Mouse (Mus musculus): Measurements from ENCODE around the gene Htra1. TPM values are rescaled to one million over a fixed set of nuclear protein-coding genes. Genes with fewer than 3 reads are reported as not detected.

The Htra1 gene
- 1.2 and 3.3 TPM in 2 replicates for polyA plus RNA-seq (2014; fragmentation: Nextera tagmentation; extraction: Ambion mirVana)

- Histone ChIP-seq H3K36me3 (ENCODE audit: control insufficient read depth, insufficient read depth, low read length) (no peaks in the 10 kb centered on the region), H3K4me1 (replicated peaks; ENCODE audit: control insufficient read depth, insufficient read depth, low read length) (no peaks in the 10 kb centered on the region; the same call in 1 of the 2 replicates), H3K9me3 (ENCODE audit: control insufficient read depth, low read length) (no peaks in the 10 kb centered on the region), H3K4me2 (peak within 1 kb of the TSS; percentile 69), H3K27me3 (replicated peaks; ENCODE audit: control insufficient read depth, insufficient read depth, low read length) (peaks cover 63% of the 10 kb centered on the region), H3K27ac (ENCODE audit: low read depth, low read length) (no peak within 1 kb of the TSS), H3K4me3 (ENCODE audit: low read depth, low read length) (peak within 1 kb of the TSS; percentile 45), H3K9ac (ENCODE audit: low read depth, low read length) (no peak within 1 kb of the TSS)
- ATAC-seq (replicated peaks; ENCODE audit: low FRiP score) = 0 out of 2 replicates have a peak, but pooled peaks have one; percentile 39
- DNase-seq (ENCODE audit: low spot score) = peak; percentile 48
- WGBS = under 1% methylated on average over 70 of the region's 70 CpGs
These were observed at the start of gene Htra1 for GRCm38 (mm10) chr7:130935793-130936471. Gene Htra1 (plus strand): TSS chr7:130936111.

- Histone ChIP-seq H3K27me3 (replicated peaks; ENCODE audit: control insufficient read depth, insufficient read depth, low read length) (no peaks in the 10 kb centered on the region), H3K9ac (ENCODE audit: low read depth, low read length) (no peak overlapping the region), H3K36me3 (ENCODE audit: control insufficient read depth, insufficient read depth, low read length) (no peaks in the 10 kb centered on the region), H3K4me2 (no peak overlapping the region), H3K4me1 (replicated peaks; ENCODE audit: control insufficient read depth, insufficient read depth, low read length) (no peaks in the 10 kb centered on the region), H3K9me3 (ENCODE audit: control insufficient read depth, low read length) (no peaks in the 10 kb centered on the region), H3K27ac (ENCODE audit: low read depth, low read length) (no peak overlapping the region), H3K4me3 (ENCODE audit: low read depth, low read length) (no peak overlapping the region)
- 70% methylated on average over 3 of the region's 3 CpGs for WGBS
- ATAC-seq (replicated peaks; ENCODE audit: low FRiP score) = no peak
- DNase-seq (ENCODE audit: low spot score) = no peak
These were observed 49.7 kb upstream of the Htra1 start for GRCm38 (mm10) chr7:130886246-130886645.

DNA sequence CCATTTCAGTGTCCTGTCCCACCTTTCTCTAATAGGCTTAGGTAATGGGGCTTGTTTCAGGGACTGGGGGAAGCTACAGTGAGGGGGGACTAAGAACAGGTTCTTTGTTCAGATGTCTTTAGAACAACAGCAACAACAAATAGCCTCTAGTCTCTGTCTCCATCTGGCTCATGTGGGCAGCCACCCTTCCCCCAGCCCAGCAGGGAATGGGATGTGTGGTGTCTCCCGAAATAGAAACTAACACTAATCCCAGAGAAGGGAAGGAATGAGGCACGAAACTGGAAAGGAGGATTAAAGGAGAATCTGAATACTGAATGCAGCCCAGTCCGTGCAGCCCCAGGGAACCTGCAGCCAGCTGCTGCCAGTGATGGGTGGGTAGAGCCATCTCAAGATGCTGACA, 48.0 kb upstream of the Htra1 start:
- ATAC-seq (replicated peaks; ENCODE audit: low FRiP score) (no peak), DNase-seq (ENCODE audit: low spot score) (no peak)
- H3K4me2 ChIP-seq = no peak overlapping the region
- H3K9ac ChIP-seq (ENCODE audit: low read depth, low read length) = no peak overlapping the region
- H3K4me1 ChIP-seq (replicated peaks; ENCODE audit: control insufficient read depth, insufficient read depth, low read length) = no peaks in the 10 kb centered on the region
- H3K27ac ChIP-seq (ENCODE audit: low read depth, low read length) = no peak overlapping the region
- H3K9me3 ChIP-seq (ENCODE audit: control insufficient read depth, low read length) = no peaks in the 10 kb centered on the region
- 61% methylated on average over 3 of the region's 3 CpGs for WGBS
- H3K27me3 ChIP-seq (replicated peaks; ENCODE audit: control insufficient read depth, insufficient read depth, low read length) = no peaks in the 10 kb centered on the region
- no peak overlapping the region for H3K4me3 ChIP-seq (ENCODE audit: low read depth, low read length)
- no peaks in the 10 kb centered on the region for H3K36me3 ChIP-seq (ENCODE audit: control insufficient read depth, insufficient read depth, low read length)

- H3K4me2 ChIP-seq = no peak overlapping the region
- 39% methylated on average over 2 of the region's 2 CpGs for WGBS
- no peak overlapping the region for H3K4me3 ChIP-seq (ENCODE audit: low read depth, low read length)
- H3K4me1 ChIP-seq (replicated peaks; ENCODE audit: control insufficient read depth, insufficient read depth, low read length) = no peaks in the 10 kb centered on the region
- ATAC-seq (replicated peaks; ENCODE audit: low FRiP score) (no peak), DNase-seq (ENCODE audit: low spot score) (no peak)
- no peaks in the 10 kb centered on the region for H3K36me3 ChIP-seq (ENCODE audit: control insufficient read depth, insufficient read depth, low read length)
- no peak overlapping the region for H3K27ac ChIP-seq (ENCODE audit: low read depth, low read length)
- H3K27me3 ChIP-seq (replicated peaks; ENCODE audit: control insufficient read depth, insufficient read depth, low read length) = no peaks in the 10 kb centered on the region
- no peaks in the 10 kb centered on the region for H3K9me3 ChIP-seq (ENCODE audit: control insufficient read depth, low read length)
- H3K9ac ChIP-seq (ENCODE audit: low read depth, low read length) = no peak overlapping the region
These were observed 45.0 kb upstream of the Htra1 start for GRCm38 (mm10) chr7:130890871-130891270.

GRCm38 (mm10) chr7:130892973-130893372, 42.9 kb upstream of the Htra1 start:
- no peaks in the 10 kb centered on the region for H3K9me3 ChIP-seq (ENCODE audit: control insufficient read depth, low read length)
- H3K4me2 ChIP-seq = no peak overlapping the region
- H3K4me1 ChIP-seq (replicated peaks; ENCODE audit: control insufficient read depth, insufficient read depth, low read length) = no peaks in the 10 kb centered on the region
- no peak overlapping the region for H3K9ac ChIP-seq (ENCODE audit: low read depth, low read length)
- DNase-seq (ENCODE audit: low spot score) (no peak), ATAC-seq (replicated peaks; ENCODE audit: low FRiP score) (no peak)
- no peak overlapping the region for H3K4me3 ChIP-seq (ENCODE audit: low read depth, low read length)
- no peaks in the 10 kb centered on the region for H3K36me3 ChIP-seq (ENCODE audit: control insufficient read depth, insufficient read depth, low read length)
- 77% methylated on average over 6 of the region's 6 CpGs for WGBS
- H3K27me3 ChIP-seq (replicated peaks; ENCODE audit: control insufficient read depth, insufficient read depth, low read length) = no peaks in the 10 kb centered on the region
- H3K27ac ChIP-seq (ENCODE audit: low read depth, low read length) = no peak overlapping the region

GRCm38 (mm10) chr7:130894931-130895617, 40.8 kb upstream of the Htra1 start:
- H3K27me3 ChIP-seq (replicated peaks; ENCODE audit: control insufficient read depth, insufficient read depth, low read length) = no peaks in the 10 kb centered on the region
- no peak for ATAC-seq (replicated peaks; ENCODE audit: low FRiP score)
- 85% methylated on average over 9 of the region's 9 CpGs for WGBS
- H3K9ac ChIP-seq (ENCODE audit: low read depth, low read length) = no peak overlapping the region
- no peak overlapping the region for H3K4me2 ChIP-seq
- no peaks in the 10 kb centered on the region for H3K9me3 ChIP-seq (ENCODE audit: control insufficient read depth, low read length)
- no peaks in the 10 kb centered on the region; the same call in 1 of the 2 replicates for H3K36me3 ChIP-seq (ENCODE audit: control insufficient read depth, insufficient read depth, low read length)
- H3K4me1 ChIP-seq (replicated peaks; ENCODE audit: control insufficient read depth, insufficient read depth, low read length) = no peaks in the 10 kb centered on the region
- no peak overlapping the region for H3K27ac ChIP-seq (ENCODE audit: low read depth, low read length)
- no peak overlapping the region for H3K4me3 ChIP-seq (ENCODE audit: low read depth, low read length)
- DNase-seq (ENCODE audit: low spot score) = no peak

- H3K27ac ChIP-seq (ENCODE audit: low read depth, low read length) = no peak overlapping the region
- H3K36me3 ChIP-seq (ENCODE audit: control insufficient read depth, insufficient read depth, low read length) = no peaks in the 10 kb centered on the region; the same call in 1 of the 2 replicates
- H3K4me3 ChIP-seq (ENCODE audit: low read depth, low read length) = no peak overlapping the region
- ATAC-seq (replicated peaks; ENCODE audit: low FRiP score) (no peak), DNase-seq (ENCODE audit: low spot score) (no peak)
- no peaks in the 10 kb centered on the region for H3K9me3 ChIP-seq (ENCODE audit: control insufficient read depth, low read length)
- 91% methylated on average over 2 of the region's 2 CpGs for WGBS
- H3K9ac ChIP-seq (ENCODE audit: low read depth, low read length) = no peak overlapping the region
- H3K4me2 ChIP-seq = no peak overlapping the region
- no peaks in the 10 kb centered on the region for H3K27me3 ChIP-seq (replicated peaks; ENCODE audit: control insufficient read depth, insufficient read depth, low read length)
- no peaks in the 10 kb centered on the region for H3K4me1 ChIP-seq (replicated peaks; ENCODE audit: control insufficient read depth, insufficient read depth, low read length)
These were observed 40.3 kb upstream of the Htra1 start for GRCm38 (mm10) chr7:130895618-130895945.

DNA sequence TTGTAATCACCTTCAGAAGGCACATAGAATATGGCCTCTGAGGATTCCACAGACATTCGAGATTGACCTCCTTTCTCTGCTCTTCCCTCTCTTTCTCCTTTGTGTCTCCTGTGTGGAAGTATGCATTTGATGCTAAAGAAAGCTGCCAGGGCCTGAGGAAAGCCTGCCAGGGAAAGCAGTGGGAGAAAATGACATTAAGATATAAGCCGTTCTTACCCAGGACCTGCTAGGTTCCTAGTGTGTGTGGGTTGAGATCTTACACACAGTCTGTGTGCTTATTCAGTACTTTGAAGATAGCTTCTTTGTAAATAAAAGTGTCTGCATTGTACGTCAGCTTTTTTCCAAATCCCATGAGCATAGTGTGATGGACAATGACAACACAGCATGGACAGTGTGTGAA, 39.8 kb upstream of the Htra1 start:
- DNase-seq (ENCODE audit: low spot score) (no peak), ATAC-seq (replicated peaks; ENCODE audit: low FRiP score) (no peak)
- WGBS = 82% methylated on average over 3 of the region's 3 CpGs
- Histone ChIP-seq H3K9ac (ENCODE audit: low read depth, low read length) (no peak overlapping the region), H3K9me3 (ENCODE audit: control insufficient read depth, low read length) (no peaks in the 10 kb centered on the region), H3K36me3 (ENCODE audit: control insufficient read depth, insufficient read depth, low read length) (no peaks in the 10 kb centered on the region; the same call in 1 of the 2 replicates), H3K4me2 (no peak overlapping the region), H3K27me3 (replicated peaks; ENCODE audit: control insufficient read depth, insufficient read depth, low read length) (no peaks in the 10 kb centered on the region), H3K27ac (ENCODE audit: low read depth, low read length) (no peak overlapping the region), H3K4me3 (ENCODE audit: low read depth, low read length) (no peak overlapping the region), H3K4me1 (replicated peaks; ENCODE audit: control insufficient read depth, insufficient read depth, low read length) (no peaks in the 10 kb centered on the region)

GRCm38 (mm10) chr7:130897201-130897600, 38.7 kb upstream of the Htra1 start:
- Histone ChIP-seq H3K4me3 (ENCODE audit: low read depth, low read length) (no peak overlapping the region), H3K9me3 (ENCODE audit: control insufficient read depth, low read length) (no peaks in the 10 kb centered on the region), H3K27me3 (replicated peaks; ENCODE audit: control insufficient read depth, insufficient read depth, low read length) (no peaks in the 10 kb centered on the region), H3K27ac (ENCODE audit: low read depth, low read length) (no peak overlapping the region), H3K9ac (ENCODE audit: low read depth, low read length) (no peak overlapping the region), H3K36me3 (ENCODE audit: control insufficient read depth, insufficient read depth, low read length) (no peaks in the 10 kb centered on the region; the same call in 1 of the 2 replicates), H3K4me2 (no peak overlapping the region), H3K4me1 (replicated peaks; ENCODE audit: control insufficient read depth, insufficient read depth, low read length) (no peaks in the 10 kb centered on the region)
- ATAC-seq (replicated peaks; ENCODE audit: low FRiP score) = no peak
- no peak for DNase-seq (ENCODE audit: low spot score)
- 89% methylated on average over 10 of the region's 10 CpGs for WGBS

Measured in liver, embryonic 11.5 days (tissue).